Mouse (Mus musculus): ENCODE measurements around the gene Rnf220. TPM values are rescaled to one million over a fixed set of nuclear protein-coding genes. Genes with fewer than 3 reads are reported as not detected.
A peak's percentile ranks its signal among the peaks of the same experiment; 100 is the strongest.

The Rnf220 gene
- total RNA-seq, 2 experiments from 2014 or later: 30.5 to 31.5 TPM

DNA sequence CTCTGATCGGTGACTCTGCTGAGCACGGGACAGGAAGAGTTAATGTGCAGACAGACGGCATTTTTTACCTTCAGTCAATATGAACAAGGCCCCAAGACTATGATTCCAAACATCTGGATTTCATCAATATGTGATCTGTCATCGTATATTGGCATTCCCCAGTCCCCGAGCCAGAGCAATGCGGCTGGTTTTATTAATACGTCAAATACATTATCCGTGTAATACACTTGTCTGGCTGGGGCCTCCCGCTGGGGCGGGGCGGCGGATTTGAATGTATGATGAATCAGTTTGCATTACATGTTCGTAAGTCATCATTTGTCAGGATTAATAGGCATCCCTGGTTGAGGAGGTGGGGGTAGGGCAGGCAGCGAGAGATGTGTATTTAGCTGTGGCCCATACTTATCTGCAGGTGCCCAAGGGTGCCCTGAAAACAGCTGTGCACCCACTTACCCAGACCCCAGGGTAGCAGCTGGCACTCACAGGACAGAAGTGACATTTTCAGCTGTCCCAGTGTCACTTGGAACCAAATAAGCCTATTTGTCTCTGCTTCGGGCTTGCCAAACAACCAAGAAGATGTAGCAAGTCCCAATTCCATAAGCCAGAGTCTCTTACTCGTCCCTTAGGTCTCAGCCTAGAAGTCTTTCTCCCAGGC lies 181.9 kb downstream of the Rnf220 start:
- DNase-seq (ENCODE audit: low spot score): no peak
- intact Hi-C loops (cut with DNase I): no loop called here

DNA sequence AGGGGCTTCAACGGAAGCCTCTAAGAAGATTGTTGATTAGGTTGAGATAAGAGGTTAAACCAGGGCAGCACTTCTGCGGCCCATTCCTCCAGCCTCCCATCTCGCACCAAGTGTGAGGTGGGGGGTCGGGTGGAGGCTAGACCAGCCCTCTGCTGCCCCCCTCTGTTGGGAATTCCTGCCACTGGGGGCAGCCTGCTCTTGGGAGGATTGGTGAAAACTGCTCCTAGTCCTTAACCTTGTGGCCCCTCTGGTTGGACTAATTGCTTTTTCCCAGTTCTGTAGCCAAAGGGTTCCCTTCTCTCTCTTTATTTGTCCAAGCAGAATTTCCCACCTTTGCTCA lies 183.8 kb downstream of the Rnf220 start:
- intact Hi-C loops (cut with DNase I): no loop called here
- no peak for DNase-seq (ENCODE audit: low spot score)

DNA sequence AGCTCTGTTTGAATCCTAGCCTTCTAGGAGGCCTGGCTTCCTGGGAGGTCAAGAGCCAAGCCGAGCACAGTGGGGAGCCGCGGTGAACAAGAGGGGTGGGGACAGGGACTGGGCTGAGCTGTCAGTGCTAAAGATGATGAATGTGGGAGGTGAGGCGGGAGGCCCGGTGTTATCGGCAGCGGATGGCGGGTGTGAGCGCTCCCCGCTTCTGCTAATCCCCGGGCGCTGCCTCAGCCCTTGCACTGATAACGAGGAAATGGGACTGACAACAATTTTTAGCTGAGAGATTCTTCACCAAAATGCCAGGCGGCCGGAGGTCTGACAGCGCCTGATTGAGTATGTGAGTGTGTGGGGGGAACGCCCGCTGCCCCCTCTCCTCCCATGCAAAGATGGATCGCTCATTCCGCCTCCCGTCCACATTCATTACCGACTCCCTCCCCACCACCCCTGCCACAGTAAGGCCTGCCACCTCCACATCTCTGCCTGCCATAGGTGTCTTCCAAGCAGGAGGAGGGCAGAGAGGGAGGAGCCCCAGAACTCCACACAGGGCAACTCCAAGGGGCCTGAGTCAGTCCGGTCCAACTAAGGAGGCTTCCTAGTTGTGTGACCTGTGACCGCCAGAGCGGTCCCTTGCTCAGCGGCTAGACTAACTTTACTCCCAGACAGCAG lies 184.3 kb downstream of the Rnf220 start:
- intact Hi-C loops (cut with DNase I): no loop called here
- DNase-seq (ENCODE audit: low spot score): no peak

DNA sequence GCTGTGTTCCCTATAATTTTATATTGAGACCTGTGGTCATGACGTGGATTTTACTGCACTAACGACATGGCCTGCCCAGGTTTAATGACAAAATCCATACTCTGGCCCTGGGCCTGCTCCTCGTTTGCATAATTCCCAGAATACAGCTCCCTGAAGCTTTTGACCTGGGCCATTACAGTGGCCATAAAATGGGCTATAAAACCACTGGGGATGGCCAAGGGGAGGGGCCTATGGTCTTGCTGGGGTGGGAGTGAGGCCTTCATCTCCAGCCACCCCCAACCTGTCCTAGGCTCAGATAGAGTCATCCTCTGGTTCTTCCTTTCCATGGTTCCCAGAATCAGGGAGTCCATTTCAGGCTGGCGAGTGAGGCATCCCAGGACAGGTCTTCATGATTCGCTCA lies 185.0 kb downstream of the Rnf220 start:
- intact Hi-C loops (cut with DNase I): no loop called here
- DNase-seq (ENCODE audit: low spot score): no peak

DNA sequence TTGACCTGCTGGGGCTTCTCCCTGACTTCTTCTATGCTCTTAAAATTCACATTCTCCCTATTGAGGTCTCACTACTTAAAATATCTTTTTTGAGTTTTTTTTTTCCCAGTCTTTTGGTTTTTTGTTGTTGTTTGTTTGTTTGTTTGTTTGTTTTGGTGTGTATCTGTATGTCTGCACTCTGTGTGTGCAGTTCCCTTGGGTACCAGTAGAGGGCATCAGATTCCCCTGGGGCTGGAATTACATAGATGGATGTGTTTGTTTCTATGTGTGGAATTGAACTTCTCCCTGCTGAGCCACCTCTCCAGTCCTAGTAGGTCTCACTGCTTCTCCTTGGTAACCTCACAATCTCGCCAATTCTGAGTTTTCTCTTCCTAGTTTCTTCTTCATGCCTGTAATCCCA lies 187.4 kb downstream of the Rnf220 start:
- no peak for DNase-seq (ENCODE audit: low spot score)

DNA sequence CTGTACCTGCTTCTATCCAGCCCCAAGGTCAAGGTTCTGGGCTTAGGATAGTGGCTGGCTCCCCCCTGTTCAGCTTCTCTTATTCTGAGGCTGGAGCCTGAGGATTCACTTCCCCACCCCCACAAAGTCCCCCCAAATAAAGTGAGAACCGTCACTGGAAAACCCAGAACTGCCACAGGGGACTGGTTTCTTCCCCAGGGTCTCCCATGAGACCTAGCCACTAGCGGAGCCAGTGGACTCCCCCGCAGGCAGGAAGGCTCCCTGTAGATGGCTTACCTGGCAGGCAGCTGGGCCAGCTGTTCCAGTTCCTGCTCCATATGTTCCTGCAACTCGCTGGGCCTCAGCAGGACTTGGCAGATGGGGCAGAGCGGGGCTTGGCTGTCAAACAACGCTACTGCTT lies 189.6 kb downstream of the Rnf220 start:
- intact Hi-C loops (cut with DNase I): no loop called here
- no peak for DNase-seq (ENCODE audit: low spot score)

More for the DNA sequence above, 187.4 kb downstream of the Rnf220 start:
- intact Hi-C loops (cut with DNase I): no loop called here

DNA sequence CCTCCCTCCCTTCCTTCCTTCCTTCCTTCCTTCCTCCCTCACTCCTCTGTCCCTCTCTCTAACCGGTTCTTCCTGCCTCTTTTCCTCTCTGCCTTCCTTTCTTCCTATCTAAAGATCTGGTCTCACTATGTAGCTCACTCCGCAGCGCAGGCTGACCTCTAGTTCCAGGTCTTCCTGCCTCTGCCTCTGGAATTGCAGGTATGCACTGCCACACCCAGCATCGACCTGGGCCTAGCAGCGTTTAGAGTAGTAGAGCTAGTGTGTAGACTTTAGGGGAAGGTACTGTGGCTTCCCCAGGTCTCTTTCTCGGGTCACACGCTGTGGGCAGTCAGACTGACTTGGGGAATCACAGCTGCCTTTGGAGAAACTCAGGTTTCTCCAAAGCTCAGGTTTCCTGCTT lies 191.4 kb downstream of the Rnf220 start:
- no peak for DNase-seq (ENCODE audit: low spot score)
- intact Hi-C loops (cut with DNase I): no loop called here

DNA sequence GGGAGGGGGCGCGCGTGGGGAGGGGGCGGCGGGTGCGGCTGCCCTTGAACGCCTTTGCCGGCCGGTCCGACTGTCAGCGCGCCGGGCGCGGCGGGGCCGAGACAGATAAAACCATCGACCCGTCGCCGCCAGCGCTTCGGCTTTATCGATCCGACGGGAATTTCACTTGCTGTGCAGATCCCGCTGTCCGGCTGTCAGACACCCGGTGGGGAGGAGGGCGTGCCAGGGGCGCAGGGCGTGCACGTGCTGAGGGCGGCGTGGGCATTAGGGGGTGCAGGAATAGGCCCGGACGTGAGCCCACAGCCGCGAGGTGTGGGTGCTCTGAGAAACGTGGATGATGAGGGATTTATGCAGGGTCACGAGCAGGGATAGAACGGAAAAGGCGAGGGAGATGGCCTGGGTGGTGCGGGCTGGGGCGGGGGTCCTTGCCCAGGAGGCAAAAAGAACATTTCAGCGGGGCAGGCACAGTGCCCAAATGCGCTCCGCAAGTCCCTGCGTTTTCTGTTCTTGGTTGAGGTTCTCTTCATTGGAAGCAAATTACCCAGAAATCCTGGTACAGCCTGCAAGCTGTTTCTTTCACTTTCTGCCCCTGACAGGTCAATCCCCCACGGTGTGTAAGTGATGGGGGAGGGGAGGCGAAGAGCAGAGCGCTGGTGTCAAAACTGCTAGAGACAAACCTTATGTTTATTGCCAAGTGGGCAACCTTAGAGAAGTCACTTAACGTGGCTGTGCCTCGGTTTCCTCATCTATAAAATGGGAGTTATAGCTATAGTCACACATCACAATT lies 192.4 kb downstream of the Rnf220 start:
- DNase-seq (ENCODE audit: low spot score): no peak
- intact Hi-C loops (cut with DNase I): no loop called here

DNA sequence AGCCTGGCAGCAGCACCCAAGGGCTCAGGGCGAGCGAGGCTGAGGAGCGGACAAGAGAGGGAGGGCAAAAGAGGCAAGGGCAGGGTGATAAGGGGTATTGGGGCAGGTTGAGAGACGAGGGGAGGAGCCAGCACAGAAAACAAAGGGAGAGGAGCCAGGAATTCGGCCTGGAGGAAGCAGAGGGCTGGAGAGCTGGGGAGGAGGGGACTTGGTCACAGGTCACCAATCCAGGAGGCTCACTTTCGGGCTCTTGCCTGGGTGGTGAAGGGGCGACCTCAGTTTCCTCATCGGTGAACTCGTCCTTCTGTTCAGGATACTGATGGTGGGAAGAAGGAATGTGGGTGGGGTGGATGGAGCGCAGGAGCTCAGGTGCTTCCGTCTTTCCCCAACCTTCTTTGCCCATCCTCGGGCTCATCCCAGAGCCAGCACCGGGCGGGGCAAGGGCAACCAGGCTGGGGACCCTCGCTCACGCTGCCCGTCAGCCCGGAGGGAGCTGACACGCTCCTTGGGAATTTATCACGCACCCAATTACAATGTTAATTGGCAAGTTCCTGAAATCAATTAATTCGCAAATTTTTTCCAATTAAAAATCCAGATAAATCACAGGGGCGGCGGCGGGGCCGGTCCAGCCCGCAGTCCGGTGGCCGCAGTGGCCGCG lies 193.1 kb downstream of the Rnf220 start:
- DNase-seq (ENCODE audit: low spot score): no peak
- intact Hi-C loops (cut with DNase I): no loop called here

DNA sequence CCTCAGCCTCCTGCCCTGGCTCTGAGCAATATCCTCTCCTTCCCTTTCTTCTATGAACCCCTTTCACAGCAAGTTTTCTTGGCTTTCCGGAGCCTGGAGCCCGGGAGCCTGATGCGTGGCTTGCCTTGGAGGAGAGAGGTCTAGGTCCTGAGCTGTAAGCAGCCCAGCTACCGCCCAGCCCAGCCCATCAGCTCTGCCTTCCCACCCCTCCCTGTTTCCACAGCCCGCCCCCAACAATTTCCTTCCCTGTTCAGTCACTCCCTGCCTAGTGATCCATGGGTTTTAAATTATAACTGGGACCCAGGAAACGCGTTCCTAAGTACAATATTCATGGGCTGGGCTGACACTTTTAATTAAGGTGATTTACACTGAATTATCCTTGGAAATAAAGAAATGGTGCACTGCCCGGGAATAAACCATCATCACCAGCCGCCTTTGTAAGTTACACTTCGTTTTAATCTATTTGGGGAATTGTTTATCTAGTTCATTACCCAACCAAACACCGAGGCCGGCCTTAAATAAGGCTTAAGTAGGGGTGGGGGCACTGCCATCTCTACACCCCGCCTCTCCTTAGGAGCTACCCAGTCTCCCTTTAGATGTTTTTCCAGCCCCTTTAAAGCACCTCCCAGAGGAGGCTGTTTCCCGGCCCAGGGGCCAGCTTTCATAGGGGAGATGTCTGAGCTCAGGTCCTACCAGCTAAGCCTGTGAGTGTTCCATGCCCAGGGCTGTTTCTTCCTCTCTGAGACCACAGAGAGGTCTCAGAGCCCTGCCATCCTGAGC lies 194.6 kb downstream of the Rnf220 start:
- no peak for DNase-seq (ENCODE audit: low spot score)
- intact Hi-C loops (cut with DNase I): no loop called here

DNA sequence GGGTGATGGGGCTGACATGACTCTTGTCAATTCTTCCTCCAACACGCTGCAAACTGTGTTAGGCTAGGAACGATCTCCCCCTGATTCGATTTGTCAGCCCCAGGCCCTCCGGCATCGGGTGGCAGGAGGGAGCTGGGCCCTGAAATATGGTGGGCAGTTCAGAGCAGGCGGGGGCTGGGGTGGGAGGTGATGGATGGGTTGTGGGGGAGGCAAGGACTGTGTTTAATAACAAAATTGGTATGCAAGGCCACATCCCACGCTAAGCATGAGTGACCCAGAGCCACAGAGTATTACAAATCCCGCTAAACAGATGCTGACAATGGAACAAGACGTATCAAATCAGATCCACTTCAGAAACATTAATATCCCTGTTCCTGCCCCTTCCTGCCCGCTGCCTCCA lies 196.9 kb downstream of the Rnf220 start:
- no peak for DNase-seq (ENCODE audit: low spot score)
- intact Hi-C loops (cut with DNase I): no loop called here

DNA sequence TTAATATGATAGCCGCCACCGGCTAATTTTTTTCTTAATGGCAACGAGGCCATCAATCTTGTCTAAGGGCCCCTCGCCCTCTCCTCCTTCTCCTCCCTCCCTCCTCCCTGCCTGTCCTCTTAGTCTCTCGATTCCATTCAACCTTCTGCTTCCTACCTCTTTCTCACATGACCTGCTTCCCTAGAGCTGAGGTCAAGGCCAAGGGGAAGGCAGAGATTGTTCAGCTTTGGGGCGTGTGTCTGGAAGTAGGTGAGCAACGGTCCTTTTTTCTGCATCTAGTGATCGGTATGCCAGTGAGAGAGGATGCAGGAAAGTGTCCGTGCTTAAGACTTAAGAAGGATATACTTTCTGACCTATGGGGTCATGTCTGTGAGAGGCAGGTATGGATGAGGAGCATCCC lies 199.0 kb downstream of the Rnf220 start:
- no peak for DNase-seq (ENCODE audit: low spot score)
- intact Hi-C loops (cut with DNase I): no loop called here

DNA sequence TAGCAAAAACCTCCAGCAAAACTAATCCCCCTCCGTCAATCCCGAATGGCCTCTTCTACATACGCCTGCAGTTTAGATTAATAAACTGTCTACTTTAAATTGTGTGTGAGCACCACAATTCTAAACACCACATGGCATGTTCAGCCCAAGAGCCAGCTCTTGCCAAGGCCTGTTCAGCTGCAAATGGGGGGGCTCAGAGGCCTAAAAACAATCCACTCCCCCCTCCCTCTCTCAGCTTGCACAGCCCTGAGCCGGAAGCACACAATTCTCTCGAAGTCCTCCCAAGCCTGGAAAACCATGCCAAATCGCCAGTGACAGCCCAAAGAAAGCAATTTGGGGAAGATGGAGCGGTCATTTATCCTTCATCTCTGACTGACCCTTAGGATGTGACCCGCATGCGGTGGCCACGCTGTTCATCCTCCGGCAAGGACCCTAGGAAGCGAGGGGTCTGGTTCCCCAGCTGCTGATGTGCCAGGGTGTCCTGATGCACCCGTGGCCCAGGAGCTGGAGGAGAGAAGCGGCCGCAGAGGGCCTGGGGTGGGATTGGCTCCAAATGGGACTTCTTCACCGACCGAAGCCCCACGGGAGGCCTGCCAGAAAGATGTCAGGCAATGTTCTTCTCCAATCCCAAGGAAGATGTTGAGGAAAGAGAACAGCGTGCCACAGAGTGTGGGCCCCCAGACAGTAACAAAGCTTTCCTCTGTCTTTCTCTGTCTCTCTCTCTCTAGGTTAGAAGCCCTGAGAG lies 199.8 kb downstream of the Rnf220 start:
- intact Hi-C loops (cut with DNase I): no loop called here
- DNase-seq (ENCODE audit: low spot score): no peak

DNA sequence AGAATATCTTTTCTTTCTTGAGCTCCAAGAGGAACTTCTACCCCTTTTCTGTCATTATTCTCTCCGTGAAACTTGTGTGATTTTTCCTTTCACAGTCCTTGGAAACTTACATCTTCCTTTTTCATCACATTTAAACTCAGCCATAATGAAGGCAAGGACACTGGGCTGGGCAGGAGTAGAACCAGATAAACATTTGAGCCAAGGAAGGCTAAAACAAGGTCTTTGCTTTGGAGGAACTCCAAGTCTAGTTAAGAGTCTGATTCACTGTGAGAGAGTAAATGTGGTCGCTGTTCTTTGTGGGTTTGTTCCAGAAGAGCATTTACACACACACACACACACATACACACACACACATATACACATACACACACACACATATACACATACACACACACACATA lies 205.2 kb downstream of the Rnf220 start:
- intact Hi-C loops (cut with DNase I): no loop called here
- DNase-seq (ENCODE audit: low spot score): no peak

DNA sequence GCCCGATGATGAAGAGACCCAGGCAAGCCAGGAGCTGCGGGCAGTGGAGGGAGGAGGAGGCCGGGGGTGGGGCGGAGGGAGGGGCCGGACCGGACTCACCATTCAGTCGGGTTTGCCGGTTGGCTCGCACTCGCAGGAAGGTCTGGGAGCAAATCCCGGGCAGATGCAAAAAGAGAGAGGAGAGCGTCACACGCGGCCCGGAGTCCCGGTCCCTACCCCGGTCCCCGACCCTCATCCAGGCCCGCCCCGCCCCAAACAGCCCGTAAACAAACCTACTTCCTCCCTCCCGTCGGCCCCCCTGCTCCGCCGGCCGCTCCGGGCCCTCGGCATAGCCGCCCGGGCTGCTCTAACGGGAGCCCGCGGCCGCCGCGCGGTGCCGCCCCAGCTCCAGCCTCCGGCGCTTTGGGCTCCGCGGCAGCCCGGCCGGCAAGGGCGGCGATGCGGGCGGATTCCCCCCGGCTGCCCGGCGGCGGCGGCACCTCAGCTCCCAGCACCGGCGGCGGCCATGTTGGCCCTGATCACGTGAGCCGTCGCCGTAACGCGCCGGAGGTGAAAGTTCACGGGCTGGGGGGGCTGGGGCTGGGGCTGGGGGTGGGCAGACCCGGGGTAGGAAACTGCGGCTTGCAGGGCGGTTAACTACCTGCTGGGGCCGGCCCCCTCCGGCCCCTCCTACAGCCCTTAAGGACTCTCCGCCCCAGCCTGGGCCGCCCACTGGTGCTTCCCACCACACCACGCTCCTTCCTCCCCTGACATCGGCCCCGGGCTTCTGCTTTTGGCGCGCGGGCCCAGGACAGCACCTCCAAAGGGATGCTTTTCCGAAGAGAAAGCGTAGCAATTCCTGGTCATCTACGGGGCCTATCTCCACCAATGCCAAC lies 207.7 kb downstream of the Rnf220 start:
- intact Hi-C loops (cut with DNase I): no loop called here
- peak; percentile 67 for DNase-seq (ENCODE audit: low spot score)

DNA sequence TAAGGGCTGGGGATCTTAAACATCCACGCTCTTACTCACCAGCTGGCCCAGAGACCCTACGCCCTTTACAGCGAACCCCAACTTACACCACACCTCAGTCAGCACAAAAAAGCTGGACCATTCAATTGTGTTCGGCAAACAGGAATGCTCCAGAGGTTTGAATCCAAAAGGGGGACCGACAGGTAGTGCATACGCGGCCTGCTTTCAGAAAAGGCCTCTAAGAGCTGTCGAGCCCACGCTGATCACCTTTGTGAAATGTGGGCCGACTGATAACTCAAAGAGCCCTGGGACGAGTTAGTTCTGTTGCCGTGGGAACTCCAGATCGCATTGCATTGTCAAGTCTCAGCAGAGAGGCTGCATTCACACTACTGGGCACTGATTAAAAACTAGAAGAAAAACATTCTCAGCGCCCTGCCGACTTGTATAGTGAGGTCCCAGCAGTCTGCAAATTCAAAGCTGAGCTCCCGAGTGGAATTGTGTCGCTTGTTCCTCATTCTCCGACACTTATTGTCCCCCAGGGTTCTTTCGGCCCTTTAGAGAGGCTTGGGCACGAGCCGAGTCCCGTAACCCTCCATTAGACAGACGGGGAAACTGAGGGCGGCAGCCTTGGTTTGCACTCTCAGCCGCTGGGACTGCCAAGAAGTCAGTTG lies 208.4 kb downstream of the Rnf220 start:
- DNase-seq (ENCODE audit: low spot score): no peak
- intact Hi-C loops (cut with DNase I): no loop called here

DNA sequence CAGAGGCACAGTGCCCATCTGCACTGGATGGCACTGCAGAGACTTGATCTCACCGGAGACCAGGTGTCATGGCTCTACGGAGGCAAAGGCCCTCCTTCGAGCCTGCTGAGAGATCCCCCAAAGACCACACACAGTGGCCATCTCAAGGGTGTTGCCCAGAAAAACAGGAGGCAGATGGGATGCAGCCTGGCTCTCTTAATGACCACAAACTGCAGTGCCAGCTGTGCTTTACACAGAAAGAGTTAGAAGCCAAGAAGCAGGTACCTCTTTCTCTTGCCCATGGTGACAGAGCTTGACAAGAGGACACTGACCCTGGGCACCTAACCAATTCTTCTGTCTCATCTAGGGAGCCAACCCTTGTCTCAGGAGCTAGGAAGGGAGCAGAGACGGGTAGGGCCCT lies 212.5 kb downstream of the Rnf220 start:
- intact Hi-C loops (cut with DNase I): no loop called here
- DNase-seq (ENCODE audit: low spot score): no peak
